Mouse (Mus musculus) hindbrain, embryonic 16.5 days (tissue): ENCODE measurements around the gene Rtl4. TPM values are rescaled to one million over a fixed set of nuclear protein-coding genes. Genes with fewer than 3 reads are reported as not detected.
A peak's percentile ranks its signal among the peaks of the same experiment; 100 is the strongest.

ENCODE experiments used
- ATAC-seq: fragments of 200-750 bp; cut with Nextera tagmentation; 2 replicates; pipeline ENCODE4 v1.8.0; 2017; ENCODE audit warnings: moderate TSS enrichment, moderate library complexity
- H3K27ac ChIP-seq: fragments of 300-500 bp; sonication (generic); 2 replicates; pipeline ENCODE4 v1.5.1; 2014; ENCODE audit warnings: low read depth, mild to moderate bottlenecking, control low read depth, low read length, moderate library complexity
- H3K27me3 ChIP-seq: fragments of 300-500 bp; sonication (generic); replicated peaks from 2 replicates; pipeline ENCODE4 v1.6.1; 2014; ENCODE audit warnings: low read length; ENCODE audit not compliant: control insufficient read depth, insufficient read depth
- H3K36me3 ChIP-seq: fragments of 300-500 bp; sonication (generic); 2 replicates; pipeline ENCODE4 v1.6.1; 2014; ENCODE audit warnings: mild to moderate bottlenecking, low read length, moderate library complexity, mixed read lengths; ENCODE audit not compliant: control insufficient read depth, insufficient read depth
- H3K4me1 ChIP-seq: fragments of 300-500 bp; sonication (generic); 2 replicates; pipeline ENCODE4 v1.6.1; 2014; ENCODE audit warnings: low read depth, low read length; ENCODE audit not compliant: control insufficient read depth, insufficient read depth
- H3K4me2 ChIP-seq: fragments of 300-500 bp; sonication (generic); 2 replicates; pipeline ENCODE4 v1.6.1; 2014; ENCODE audit warnings: mild to moderate bottlenecking, low read length, control low read depth, moderate library complexity
- H3K4me3 ChIP-seq: fragments of 300-500 bp; sonication (generic); 2 replicates; pipeline ENCODE4 v1.5.1; 2014; ENCODE audit warnings: mild to moderate bottlenecking, low read length, control low read depth, moderate library complexity
- H3K9ac ChIP-seq: fragments of 300-500 bp; sonication (generic); 2 replicates; pipeline ENCODE4 v1.6.1; 2014; ENCODE audit warnings: low read depth, mild to moderate bottlenecking, control low read depth, low read length, moderate library complexity
- H3K9me3 ChIP-seq: fragments of 300-500 bp; sonication (generic); 2 replicates; pipeline ENCODE4 v1.6.1; 2014; ENCODE audit warnings: mild to moderate bottlenecking, low read length, moderate library complexity; ENCODE audit not compliant: control insufficient read depth
- WGBS: fragments of 180-500 bp; shearing (Covaris S2); extraction: QIAGEN DNeasy Blood & Tissue Kit; methylation state at CpG from one replicate; pipeline ENCODE4 v1.1.7; 2014; 5-methylcytosine and 5-hydroxymethylcytosine counted together
- microRNA counts: library from miRNA; unstranded; fragments of <30 nt; microRNA quantifications from one replicate; lab custom pipeline; 2016
- microRNA-seq: library from miRNA; unstranded; fragments of <30 nt; microRNA quantifications from one replicate; pipeline ENCODE4, GENCODE M21; 2017
- polyA plus RNA-seq: library from polyadenylated mRNA; unstranded; fragments of >200 nt; fragmentation: Nextera tagmentation; extraction: Ambion mirVana; gene quantifications from 2 replicates; pipeline ENCODE4 v1.2.1, GENCODE M21; 2015

The Rtl4 gene
- polyA plus RNA-seq, 1 experiment from 2014 or later, result 1.8 TPM

DNA sequence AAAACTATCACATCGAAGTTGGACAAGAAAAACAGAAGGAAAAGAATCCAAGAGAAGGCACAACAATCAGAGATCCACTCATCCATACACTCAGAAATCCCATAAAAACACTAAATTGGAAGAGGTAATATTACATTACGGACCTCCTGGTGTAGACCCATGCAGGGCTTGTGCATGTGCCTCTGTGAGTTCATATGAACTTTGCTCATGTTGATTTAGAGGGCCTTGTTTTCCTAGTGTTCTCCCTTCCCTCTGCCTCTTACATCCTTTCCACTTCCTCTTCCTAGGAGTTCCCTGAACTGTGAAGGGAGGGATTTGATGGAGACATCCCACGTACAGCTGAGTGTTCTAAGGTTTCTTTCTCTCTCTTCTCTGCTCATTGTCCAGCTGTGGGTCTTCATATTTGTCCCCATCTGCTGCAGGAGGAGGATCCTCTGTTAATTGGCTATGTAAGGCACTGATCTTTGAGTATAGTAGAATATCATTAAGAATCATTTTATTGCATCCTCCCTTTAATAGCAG, 58.9 kb downstream of the Rtl4 start:
- no peaks in the 10 kb centered on the region for H3K27me3 ChIP-seq
- ATAC-seq, result no peak
- no peak overlapping the region for H3K27ac ChIP-seq
- no peaks in the 10 kb centered on the region for H3K36me3 ChIP-seq
- H3K9ac ChIP-seq, result no peak overlapping the region
- H3K4me3 ChIP-seq, result no peak overlapping the region
- no peaks in the 10 kb centered on the region for H3K4me1 ChIP-seq
- no peaks in the 10 kb centered on the region for H3K9me3 ChIP-seq
- WGBS, result 77% methylated on average over 3 of the region's 3 CpGs
- no peak overlapping the region for H3K4me2 ChIP-seq

- Histone ChIP-seq H3K4me3 (no peak overlapping the region), H3K27ac (no peak overlapping the region), H3K9me3 (no peaks in the 10 kb centered on the region), H3K4me2 (no peak overlapping the region), H3K9ac (no peak overlapping the region), H3K36me3 (no peaks in the 10 kb centered on the region), H3K27me3 (no peaks in the 10 kb centered on the region), H3K4me1 (no peaks in the 10 kb centered on the region)
- ATAC-seq, result no peak
- WGBS, result 61% methylated on average over 2 of the region's 2 CpGs
These were observed 298.3 kb downstream of the Rtl4 start for GRCm38 (mm10) chrX:144986980-144987379.

DNA sequence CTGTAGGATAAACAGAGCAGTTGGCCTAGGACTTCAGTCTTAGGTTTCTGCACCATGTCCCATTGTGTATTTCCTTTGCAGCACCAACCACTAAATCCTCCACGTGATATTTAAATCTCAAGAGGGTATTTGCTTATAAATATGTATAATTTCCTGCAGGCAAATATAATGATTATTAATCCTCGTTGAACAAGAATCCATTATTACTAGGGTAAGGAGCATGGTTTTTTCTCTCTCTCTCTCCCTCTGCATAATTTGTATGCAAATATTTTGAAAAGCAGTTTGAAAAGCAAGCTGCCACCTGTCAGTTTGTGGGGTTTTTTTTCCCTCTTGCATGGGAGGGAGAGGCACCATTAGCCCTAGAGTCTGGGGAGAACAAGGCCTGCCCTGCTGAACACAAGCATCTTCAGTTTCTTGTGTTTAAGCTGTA, 376.8 kb downstream of the Rtl4 start:
- 33% methylated on average over 2 of the region's 2 CpGs for WGBS
- Histone ChIP-seq H3K9me3 (no peaks in the 10 kb centered on the region), H3K4me1 (no peaks in the 10 kb centered on the region), H3K36me3 (no peaks in the 10 kb centered on the region), H3K4me3 (no peak overlapping the region), H3K27ac (no peak overlapping the region), H3K9ac (no peak overlapping the region), H3K27me3 (no peaks in the 10 kb centered on the region), H3K4me2 (no peak overlapping the region)
- no peak for ATAC-seq

GRCm38 (mm10) chrX:145089802-145090201, 401.1 kb downstream of the Rtl4 start:
- Histone ChIP-seq H3K9me3 (no peaks in the 10 kb centered on the region), H3K27me3 (no peaks in the 10 kb centered on the region)
- ATAC-seq, result no peak

DNA sequence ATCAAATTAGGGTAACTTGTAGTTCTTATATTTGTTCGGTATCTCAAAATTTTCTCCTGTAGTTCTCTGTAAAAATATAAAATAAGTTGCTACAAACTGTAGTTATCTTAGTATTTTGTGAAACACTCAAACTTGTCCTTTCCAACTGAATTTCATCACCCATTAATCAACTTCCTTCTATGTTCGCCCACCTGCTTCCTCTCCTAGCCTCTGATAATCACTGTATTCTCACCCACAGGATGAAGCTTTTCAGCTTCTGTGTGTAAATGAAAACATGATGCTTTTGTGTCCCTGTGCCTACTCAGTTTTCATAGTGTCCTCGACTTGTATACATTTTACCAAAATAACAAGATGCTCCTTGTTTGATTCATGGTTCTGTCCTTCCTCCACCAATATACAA, 401.7 kb downstream of the Rtl4 start:
- Histone ChIP-seq H3K9me3 (no peaks in the 10 kb centered on the region), H3K36me3 (no peaks in the 10 kb centered on the region), H3K9ac (no peak overlapping the region), H3K4me1 (no peaks in the 10 kb centered on the region), H3K27ac (no peak overlapping the region), H3K4me3 (no peak overlapping the region), H3K4me2 (no peak overlapping the region), H3K27me3 (no peaks in the 10 kb centered on the region)
- no peak for ATAC-seq
- WGBS, result 74% methylated on average over 3 of the region's 3 CpGs

More at GRCm38 (mm10) chrX:145089802-145090201, 401.1 kb downstream of the Rtl4 start:
- Histone ChIP-seq H3K36me3 (no peaks in the 10 kb centered on the region), H3K27ac (no peak overlapping the region), H3K9ac (no peak overlapping the region), H3K4me3 (no peak overlapping the region), H3K4me2 (no peak overlapping the region), H3K4me1 (no peaks in the 10 kb centered on the region)

- Histone ChIP-seq H3K27ac (no peak overlapping the region), H3K9ac (no peak overlapping the region), H3K9me3 (no peaks in the 10 kb centered on the region), H3K27me3 (no peaks in the 10 kb centered on the region), H3K4me2 (no peak overlapping the region), H3K4me1 (no peaks in the 10 kb centered on the region), H3K36me3 (no peaks in the 10 kb centered on the region), H3K4me3 (no peak overlapping the region)
- 94% methylated on average over 2 of the region's 2 CpGs for WGBS
- no peak for ATAC-seq
These were observed 402.3 kb downstream of the Rtl4 start for GRCm38 (mm10) chrX:145090964-145091363.

MicroRNAs within 50 kb of the gene (microRNA counts, 519-probe panel; counts per million panel counts)
- microRNA mmu-miR-3472 (lab: Ali Mortazavi, UCI), result 1,951 counts per million, percentile 26 among the panel's probes with 10 or more counts

Small RNA genes within 50 kb of the gene (microRNA-seq; reads per million reads assigned to microRNA genes)
- gene Mir3472, result not detected

Other genes starting within 250 kb of the Rtl4 start
- 0.05 TPM in 1 of 2 replicates, not detected in the other for gene Trpc5os, start 232.3 kb upstream of the Rtl4 start, polyA plus RNA-seq
- gene Trpc5, start 727 bp upstream of the Rtl4 start, polyA plus RNA-seq, result 3.9 TPM in 2 replicates